Mouse (Mus musculus) forelimb bud, embryonic 11.5 days (tissue): ENCODE data around the gene Atg5.

Source experiments
- DNase-seq: peaks from one replicate; pipeline ENCODE4 v3.0.0-alpha.2; 2012; ENCODE audit warnings: low read depth, low spot score

The Atg5 gene

GRCm38 (mm10) chr10:44348474-44349415 is 80.6 kb downstream of the Atg5 start:
- DNase-seq, result no peak

- no peak for DNase-seq
These were observed 85.3 kb downstream of the Atg5 start for GRCm38 (mm10) chr10:44353467-44353866.

- no peak for DNase-seq
These were observed 86.2 kb downstream of the Atg5 start for GRCm38 (mm10) chr10:44354393-44354792.

- DNase-seq, result no peak
These were observed 87.1 kb downstream of the Atg5 start for GRCm38 (mm10) chr10:44355216-44355615.

GRCm38 (mm10) chr10:44356625-44357024 is 88.5 kb downstream of the Atg5 start:
- DNase-seq, result no peak

GRCm38 (mm10) chr10:44357316-44357715 is 89.2 kb downstream of the Atg5 start:
- DNase-seq, result peak; percentile 70

- no peak for DNase-seq
These were observed 90.7 kb downstream of the Atg5 start for GRCm38 (mm10) chr10:44358816-44359215.

- DNase-seq, result no peak
These were observed 92.5 kb downstream of the Atg5 start for GRCm38 (mm10) chr10:44360632-44361031.

- no peak for DNase-seq
These were observed 94.3 kb downstream of the Atg5 start for GRCm38 (mm10) chr10:44362435-44362834.

- DNase-seq, result no peak
These were observed 94.7 kb downstream of the Atg5 start for GRCm38 (mm10) chr10:44362846-44363245.

- no peak for DNase-seq
These were observed 98.0 kb downstream of the Atg5 start for GRCm38 (mm10) chr10:44366186-44366585.

- DNase-seq, result no peak
These were observed 98.9 kb downstream of the Atg5 start for GRCm38 (mm10) chr10:44367043-44367442.

GRCm38 (mm10) chr10:44368596-44368995 is 100.4 kb downstream of the Atg5 start:
- DNase-seq, result no peak

- no peak for DNase-seq
These were observed 102.5 kb downstream of the Atg5 start for GRCm38 (mm10) chr10:44370666-44371065.

GRCm38 (mm10) chr10:44372210-44372609 is 104.1 kb downstream of the Atg5 start:
- no peak for DNase-seq

GRCm38 (mm10) chr10:44374678-44375077 is 106.5 kb downstream of the Atg5 start:
- DNase-seq, result no peak

- no peak for DNase-seq
These were observed 107.3 kb downstream of the Atg5 start for GRCm38 (mm10) chr10:44375501-44375900.

- DNase-seq, result no peak
These were observed 109.7 kb downstream of the Atg5 start for GRCm38 (mm10) chr10:44377821-44378220.

- DNase-seq, result no peak
These were observed 110.2 kb downstream of the Atg5 start for GRCm38 (mm10) chr10:44378403-44378802.

- DNase-seq, result no peak
These were observed 112.5 kb downstream of the Atg5 start for GRCm38 (mm10) chr10:44380476-44381208.

- DNase-seq, result peak; percentile 67
These were observed 113.2 kb downstream of the Atg5 start for GRCm38 (mm10) chr10:44381397-44381796.

GRCm38 (mm10) chr10:44381948-44382347 is 113.8 kb downstream of the Atg5 start:
- no peak for DNase-seq

GRCm38 (mm10) chr10:44383213-44383612 is 115.1 kb downstream of the Atg5 start:
- DNase-seq, result no peak
